Mouse (Mus musculus) bone marrow macrophage, adult 2 months (primary cell): Measurements from ENCODE around the gene Tmem14a. TPM values are rescaled to one million over a fixed set of nuclear protein-coding genes. Genes with fewer than 3 reads are reported as not detected.
A peak's percentile ranks its signal among the peaks of the same experiment; 100 is the strongest.
"Not testable (repeated sequence)": the region's sequence is repeated elsewhere in the genome, so short reads cannot be mapped to it uniquely, and the experiment has no call there.

ENCODE experiments used
- H3K27ac ChIP-seq: 2 replicates; pipeline ENCODE4 v1.5.1; 2012; ENCODE audit warnings: low read depth, low read length; ENCODE audit not compliant: insufficient read depth
- H3K4me1 ChIP-seq: 2 replicates; pipeline ENCODE4 v1.6.1; 2012; ENCODE audit warnings: low read length; ENCODE audit not compliant: control insufficient read depth, insufficient read depth
- H3K4me3 ChIP-seq: 2 replicates; pipeline ENCODE4 v1.5.1; 2012; ENCODE audit warnings: mild to moderate bottlenecking, low read length, moderate library complexity; ENCODE audit not compliant: insufficient read depth
- CTCF ChIP-seq: IDR thresholded peaks from 2 replicates; pipeline ENCODE4 v1.5.1; 2012; ENCODE audit warnings: low read depth, mild to moderate bottlenecking, low read length, moderate library complexity
- POLR2A ChIP-seq: IDR thresholded peaks from 2 replicates; pipeline ENCODE4 v1.6.1; 2012; ENCODE audit warnings: mild to moderate bottlenecking, low read depth, low read length, borderline replicate concordance
- polyA plus RNA-seq: library from polyadenylated mRNA; stranded (reverse); fragments of >200 nt; gene quantifications from 2 replicates; pipeline ENCODE4 v1.2.4, GENCODE M21; 2012; ENCODE audit not compliant: missing spikeins, insufficient read depth, insufficient read length

Tmem14a gene
- 2.6 and 3.5 TPM in 2 replicates for polyA plus RNA-seq

DNA sequence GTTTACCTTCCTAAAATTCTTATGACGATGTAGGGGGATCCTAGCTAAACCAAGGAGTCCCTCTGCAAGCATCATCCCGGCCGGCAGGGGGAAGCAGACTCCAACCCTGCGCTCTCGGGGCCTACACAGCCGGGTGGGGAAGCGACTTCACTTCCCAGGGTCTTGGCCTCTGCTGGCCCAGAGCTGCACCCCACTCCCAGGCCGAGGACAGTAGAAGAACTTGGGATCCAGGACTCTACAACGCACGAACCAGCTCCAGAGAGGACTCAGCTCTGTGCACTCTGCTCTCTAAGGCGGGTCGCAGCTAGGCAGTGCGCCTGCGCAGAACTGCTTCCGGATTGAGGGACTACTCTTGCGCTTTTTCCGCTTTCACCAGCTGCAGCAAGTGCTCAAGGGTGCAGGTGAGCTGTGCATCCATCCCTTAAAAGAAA lies at the start of gene Tmem14a:
TSS of gene Tmem14a (plus strand) at position 87 of the 431 bp plus-strand sequence.
- H3K27ac ChIP-seq: peak within 1 kb of the TSS; percentile 26; the same call in 1 of the 2 replicates
- H3K4me1 ChIP-seq: peaks cover 6% of the 10 kb centered on the region
- TF ChIP-seq POLR2A (no peak), CTCF (peak; percentile 94)
- peak within 1 kb of the TSS; percentile 61 for H3K4me3 ChIP-seq

DNA sequence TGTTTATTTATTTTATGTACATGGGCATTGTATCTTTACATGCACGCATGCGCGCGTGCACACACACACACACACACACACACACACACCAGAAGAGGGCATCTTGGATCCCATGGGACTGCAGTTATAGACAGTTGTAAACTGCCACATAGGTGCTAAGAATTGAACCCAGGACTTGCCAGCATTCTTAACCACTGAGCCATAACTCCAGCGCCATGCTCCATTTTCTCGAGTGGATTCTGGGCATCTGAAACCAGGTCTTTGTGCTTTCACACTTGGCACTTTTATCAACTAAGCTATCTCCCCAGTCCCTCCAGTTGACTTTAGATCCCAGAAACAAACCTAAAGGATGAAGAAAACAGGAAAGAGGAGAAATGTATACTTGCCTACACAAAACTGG lies 33.2 kb upstream of the Tmem14a start:
- TF ChIP-seq POLR2A (no peak), CTCF (no peak)
- H3K4me1 ChIP-seq: no peaks in the 10 kb centered on the region
- H3K27ac ChIP-seq: no peak overlapping the region
- H3K4me3 ChIP-seq: no peak overlapping the region

DNA sequence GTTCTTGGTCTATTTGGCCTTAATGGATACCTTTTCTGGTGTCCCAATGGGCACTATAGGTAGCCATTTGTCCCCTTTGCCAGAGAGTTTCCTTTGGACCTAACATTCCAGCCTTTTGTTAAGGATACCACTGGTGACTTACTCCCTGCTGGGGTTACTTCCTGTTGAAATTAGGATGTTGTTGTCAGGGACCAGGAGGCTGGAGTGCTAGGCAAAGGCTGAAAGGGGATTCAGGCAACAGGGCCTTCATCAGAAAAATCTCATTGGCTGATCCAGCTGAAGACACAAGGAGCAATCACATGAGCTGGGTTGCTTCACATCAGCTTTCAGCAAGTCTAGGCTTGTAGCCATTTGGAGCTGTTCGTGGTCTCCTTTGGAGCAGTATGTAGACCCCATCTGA lies 12.1 kb upstream of the Tmem14a start:
- TF ChIP-seq POLR2A (no peak), CTCF (no peak)
- H3K4me3 ChIP-seq: no peak overlapping the region
- no peaks in the 10 kb centered on the region for H3K4me1 ChIP-seq
- no peak overlapping the region for H3K27ac ChIP-seq

DNA sequence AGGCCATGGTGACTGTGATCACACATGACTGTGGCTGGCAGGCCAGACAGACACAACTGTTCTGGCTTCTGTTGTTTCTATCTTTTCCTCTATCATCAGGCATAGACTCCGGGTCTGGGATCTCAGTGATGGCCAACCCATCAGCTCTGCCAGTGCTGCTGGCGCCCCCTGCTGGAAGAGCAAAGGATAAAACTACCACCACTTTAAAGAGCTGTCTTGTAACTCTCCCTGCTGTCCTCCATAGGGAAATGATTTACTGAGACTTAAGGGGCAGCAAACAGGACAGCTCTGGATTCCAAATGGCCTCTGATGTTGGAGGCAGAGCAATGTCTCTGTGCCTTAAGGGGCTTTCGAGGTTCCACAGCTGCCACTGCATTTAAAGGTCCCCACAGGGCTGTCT lies 4.8 kb upstream of the Tmem14a start:
- not testable (repeated sequence) for H3K27ac ChIP-seq, H3K4me1 ChIP-seq, H3K4me3 ChIP-seq

DNA sequence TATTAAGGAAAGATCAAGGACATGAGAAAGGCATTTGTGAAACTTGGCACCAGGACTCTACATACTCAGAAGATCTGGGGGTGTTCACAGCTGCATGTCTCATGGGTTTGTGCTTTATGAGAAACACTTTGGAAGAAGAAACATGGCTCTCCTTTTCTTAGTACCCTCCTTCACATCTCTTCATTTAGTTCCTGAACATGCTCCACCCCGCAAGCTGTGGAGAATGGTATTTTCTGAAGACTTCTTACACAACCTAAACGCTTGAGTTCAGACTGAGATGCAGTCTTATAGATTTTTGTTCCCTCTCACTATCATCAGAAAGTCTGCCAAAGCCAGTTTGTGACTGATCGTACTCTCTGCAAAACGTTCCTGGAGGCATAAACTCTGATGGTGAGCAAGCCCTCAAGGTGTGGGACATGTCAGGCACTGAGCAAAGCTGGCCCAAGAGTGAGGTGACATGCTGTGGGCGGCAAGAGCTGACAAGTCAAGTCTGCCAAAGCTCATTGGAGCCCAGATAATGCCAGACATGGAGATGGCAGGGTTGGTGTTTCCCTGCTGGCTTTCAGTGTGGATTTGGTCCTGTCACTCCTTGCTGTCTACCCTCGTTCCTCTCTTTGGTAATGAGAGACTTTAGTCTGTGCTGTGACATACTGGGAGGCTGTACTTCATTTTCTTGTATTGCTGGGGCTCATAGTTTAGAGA lies 4.2 kb upstream of the Tmem14a start:
- not testable (repeated sequence) for H3K4me3 ChIP-seq, H3K27ac ChIP-seq, H3K4me1 ChIP-seq

DNA sequence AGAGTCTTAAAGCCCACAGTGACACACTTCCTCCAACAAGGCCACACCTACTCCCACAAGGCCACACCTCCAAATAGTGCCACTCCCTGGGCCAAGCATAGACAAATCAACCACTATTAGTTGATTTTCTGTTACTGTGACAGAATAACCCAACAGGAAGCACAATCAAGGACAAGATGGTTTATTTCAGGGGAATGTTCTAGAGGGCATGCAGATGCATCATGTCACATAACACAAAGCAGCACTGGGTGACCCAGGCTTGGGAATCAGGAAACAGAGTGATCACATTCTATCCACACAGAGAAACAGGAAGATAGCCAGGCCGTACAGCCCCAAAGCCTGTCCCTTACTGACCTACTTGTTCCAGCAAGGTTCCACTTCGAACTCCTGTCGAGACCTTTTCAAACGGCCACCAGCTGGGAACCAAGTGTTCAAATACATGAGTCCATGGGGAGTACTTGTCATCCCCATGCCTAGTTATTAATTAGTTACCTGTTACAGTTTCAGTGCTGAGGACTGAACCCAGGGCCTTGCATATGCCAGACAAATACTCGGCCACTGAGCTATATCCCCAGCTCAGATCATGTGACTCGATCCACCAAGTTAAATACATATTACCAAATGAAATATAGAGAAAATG lies 9.5 kb downstream of the Tmem14a start:
- no peak overlapping the region for H3K4me3 ChIP-seq
- no peak for TF ChIP-seq POLR2A
- no peak for TF ChIP-seq CTCF
- peaks cover 3% of the 10 kb centered on the region; the same call in 1 of the 2 replicates for H3K4me1 ChIP-seq
- H3K27ac ChIP-seq: no peak overlapping the region

DNA sequence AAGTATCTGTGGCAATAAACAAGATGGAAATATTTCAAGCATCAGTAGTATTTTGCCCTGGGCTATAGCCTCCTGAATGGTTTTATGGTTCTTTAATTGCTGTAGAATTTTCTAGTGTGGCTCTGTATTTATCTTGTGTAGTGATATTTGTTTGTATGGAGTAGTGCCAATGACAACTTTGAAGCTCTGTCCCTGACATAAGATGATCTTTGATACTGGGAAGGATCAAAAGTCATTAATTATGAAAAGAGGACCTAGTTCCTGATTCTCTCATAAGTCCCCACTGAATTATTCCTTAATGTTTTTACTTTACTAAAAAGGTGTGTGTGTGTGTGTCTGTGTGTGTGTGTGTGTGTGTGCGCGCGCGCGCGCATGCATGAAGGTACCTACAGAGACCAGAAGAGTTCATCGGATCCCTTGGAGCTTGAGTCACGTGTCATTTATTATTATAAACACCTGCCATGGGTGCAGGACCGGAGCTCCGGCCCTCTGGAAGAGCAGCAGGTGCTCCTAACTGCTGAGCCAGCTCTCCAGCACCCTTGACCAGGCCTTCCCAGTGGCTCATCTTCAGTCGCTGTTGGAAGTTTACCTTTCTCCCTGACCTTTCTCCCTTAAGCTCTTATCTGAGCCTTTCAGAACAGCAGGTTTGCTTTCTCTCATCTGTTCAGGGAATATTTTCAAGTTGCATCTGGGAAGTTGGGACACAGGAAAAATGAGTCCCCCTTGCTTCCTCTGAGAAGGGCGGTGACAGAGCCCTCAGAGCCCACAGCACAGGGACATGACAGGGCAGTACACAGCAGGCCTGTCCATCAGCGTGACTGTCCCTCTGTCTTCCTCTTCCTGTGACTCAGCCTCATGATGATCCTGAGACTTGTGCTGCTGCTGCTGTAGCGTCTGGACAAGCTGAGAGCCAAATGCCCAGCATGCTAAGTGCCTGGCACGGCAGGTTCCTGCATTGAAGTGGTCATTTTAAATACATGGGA lies 10.7 kb downstream of the Tmem14a start:
- H3K4me3 ChIP-seq, H3K27ac ChIP-seq, H3K4me1 ChIP-seq: not testable (repeated sequence)

DNA sequence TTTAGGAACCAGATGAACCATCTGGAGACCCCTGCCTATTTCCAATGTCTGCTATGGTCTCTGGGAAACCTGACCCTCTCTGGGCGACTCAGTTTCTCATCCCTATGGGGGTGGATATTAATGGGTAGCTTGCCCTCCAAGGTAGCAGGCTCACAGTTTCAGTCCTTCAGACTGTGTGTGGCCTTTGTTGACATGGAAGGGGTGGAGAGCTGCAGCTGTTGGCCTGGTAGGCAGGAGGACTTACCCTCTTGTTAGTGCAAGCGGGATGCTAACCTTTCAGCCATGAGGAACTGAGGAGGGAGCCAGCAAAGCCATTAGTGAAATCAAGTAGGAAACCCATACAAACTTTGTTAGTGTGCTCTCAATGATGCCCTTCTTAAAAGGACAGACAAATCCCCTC lies 12.0 kb downstream of the Tmem14a start:
- H3K4me3 ChIP-seq: no peak overlapping the region
- H3K4me1 ChIP-seq: peaks cover 3% of the 10 kb centered on the region; the same call in 1 of the 2 replicates
- H3K27ac ChIP-seq: no peak overlapping the region
- TF ChIP-seq CTCF (no peak), POLR2A (no peak)

DNA sequence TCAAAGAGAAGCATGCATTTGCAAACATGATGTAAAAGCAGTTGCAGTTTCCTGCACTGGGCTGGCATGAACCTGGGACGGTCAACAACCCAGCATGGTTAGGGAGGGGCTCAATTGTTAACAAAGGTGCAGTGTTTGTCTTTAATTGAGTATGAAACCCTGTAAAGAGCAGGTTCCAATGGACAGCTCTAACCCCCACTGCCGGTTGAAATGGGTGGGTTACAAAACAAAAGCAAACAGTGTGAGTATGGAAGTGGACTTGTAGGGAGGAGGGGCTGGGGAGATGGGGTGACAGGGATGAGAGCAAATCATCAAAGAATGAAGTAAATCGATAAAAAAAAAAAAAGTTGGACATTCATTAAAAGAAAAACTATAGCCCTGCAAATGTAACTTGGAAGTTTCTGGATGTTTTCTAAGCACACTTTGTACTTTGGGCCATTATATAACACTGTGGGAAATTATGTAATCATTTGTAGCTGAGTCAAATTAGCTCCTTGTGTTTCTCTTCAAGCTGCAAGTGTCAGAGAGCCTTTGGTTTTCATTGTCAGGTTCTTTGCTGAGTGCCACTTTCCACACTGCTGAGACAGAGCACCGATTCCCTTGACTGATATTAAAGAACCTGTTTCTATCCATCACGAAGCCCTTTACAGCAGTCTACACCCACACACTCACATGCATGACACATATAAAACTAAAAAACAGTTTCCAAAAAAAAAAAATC lies 13.5 kb downstream of the Tmem14a start:
- H3K4me1 ChIP-seq: peaks cover 3% of the 10 kb centered on the region; the same call in 1 of the 2 replicates
- no peak for TF ChIP-seq POLR2A
- TF ChIP-seq CTCF: no peak
- H3K4me3 ChIP-seq: no peak overlapping the region
- H3K27ac ChIP-seq: no peak overlapping the region

DNA sequence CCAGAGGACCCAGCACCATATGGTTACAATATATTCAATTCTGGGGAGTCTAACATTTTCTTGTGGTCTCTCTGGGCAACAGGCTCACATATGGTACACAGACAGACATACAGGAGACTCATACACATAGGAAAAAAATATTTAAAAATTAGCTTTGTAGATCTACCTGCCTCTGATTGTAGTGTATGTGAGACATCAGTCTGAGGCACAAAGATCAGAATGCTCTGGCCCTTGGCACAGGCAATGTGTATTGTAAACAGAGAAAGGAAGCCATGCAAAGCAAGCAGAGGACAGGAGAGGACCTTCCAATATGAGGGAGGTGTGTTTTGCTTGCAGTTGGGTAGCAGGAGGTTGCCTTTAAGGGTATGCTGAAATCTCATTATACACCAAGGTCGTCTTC lies 14.1 kb downstream of the Tmem14a start:
- Histone ChIP-seq H3K4me1 (peaks cover 3% of the 10 kb centered on the region; the same call in 1 of the 2 replicates), H3K27ac (no peak overlapping the region), H3K4me3 (no peak overlapping the region)
- TF ChIP-seq CTCF: no peak
- no peak for TF ChIP-seq POLR2A
